Mouse (Mus musculus) forebrain, embryonic 12.5 days (tissue): ENCODE measurements around the gene Lef1. TPM values are rescaled to one million over a fixed set of nuclear protein-coding genes. Genes with fewer than 3 reads are reported as not detected.

Experiments
- ATAC-seq: fragments of 200-750 bp; cut with Nextera tagmentation; 2 replicates; pipeline ENCODE4 v1.8.0; 2017; ENCODE audit warnings: moderate TSS enrichment; ENCODE audit not compliant: low FRiP score
- H3K27ac ChIP-seq: fragments of 300-500 bp; sonication (generic); 2 replicates; pipeline ENCODE4 v1.5.1; 2016; ENCODE audit warnings: mild to moderate bottlenecking
- H3K27me3 ChIP-seq: fragments of 300-500 bp; sonication (generic); 2 replicates; pipeline ENCODE4 v1.6.1; 2016; ENCODE audit warnings: mild to moderate bottlenecking
- H3K36me3 ChIP-seq: fragments of 300-500 bp; sonication (generic); replicated peaks from 2 replicates; pipeline ENCODE4 v1.6.1; 2016; ENCODE audit warnings: mild to moderate bottlenecking
- H3K4me1 ChIP-seq: fragments of 300-500 bp; sonication (generic); 2 replicates; pipeline ENCODE4 v1.6.1; 2016
- H3K4me2 ChIP-seq: fragments of 300-500 bp; sonication (generic); 2 replicates; pipeline ENCODE4 v1.6.1; 2016; ENCODE audit warnings: mild to moderate bottlenecking, moderate library complexity
- H3K4me3 ChIP-seq: fragments of 300-500 bp; sonication (generic); replicated peaks from 2 replicates; pipeline ENCODE4 v1.5.1; 2016; ENCODE audit warnings: mild to moderate bottlenecking
- H3K9ac ChIP-seq: fragments of 300-500 bp; sonication (generic); 2 replicates; pipeline ENCODE4 v1.6.1; 2016; ENCODE audit warnings: mild to moderate bottlenecking
- H3K9me3 ChIP-seq: fragments of 300-500 bp; sonication (generic); 2 replicates; pipeline ENCODE4 v1.6.1; 2016
- WGBS: fragments of 180-500 bp; shearing (Covaris S2); methylation state at CpG from one replicate; pipeline ENCODE4 v1.1.7; 2016; 5-methylcytosine and 5-hydroxymethylcytosine counted together
- polyA plus RNA-seq: library from polyadenylated mRNA; unstranded; fragments of >200 nt; fragmentation: Nextera tagmentation; extraction: Ambion mirVana; gene quantifications from 2 replicates; pipeline ENCODE4 v1.2.1, GENCODE M21; 2016

The Lef1 gene
- polyA plus RNA-seq, 1 experiment from 2014 or later = 55.1 TPM

- Histone ChIP-seq H3K9me3 (no peaks in the 10 kb centered on the region), H3K27me3 (peaks cover 14% of the 10 kb centered on the region; the same call in 1 of the 2 replicates), H3K4me3 (no peak overlapping the region), H3K4me2 (no peak overlapping the region), H3K27ac (no peak overlapping the region), H3K4me1 (peaks cover 7% of the 10 kb centered on the region; the same call in 1 of the 2 replicates), H3K9ac (no peak overlapping the region), H3K36me3 (no peaks in the 10 kb centered on the region)
- WGBS = 43% methylated on average over 3 of the region's 3 CpGs
- no peak for ATAC-seq
Measured at GRCm38 (mm10) chr3:131089721-131090120, 20.6 kb upstream of the Lef1 start.

GRCm38 (mm10) chr3:131092113-131092512 is 18.2 kb upstream of the Lef1 start:
- no peak overlapping the region for H3K27ac ChIP-seq
- H3K4me1 ChIP-seq = no peaks in the 10 kb centered on the region
- 76% methylated on average over 6 of the region's 6 CpGs for WGBS
- peaks cover 2% of the 10 kb centered on the region; the same call in 1 of the 2 replicates for H3K27me3 ChIP-seq
- no peak overlapping the region for H3K9ac ChIP-seq
- H3K4me3 ChIP-seq = no peak overlapping the region
- no peaks in the 10 kb centered on the region for H3K36me3 ChIP-seq
- no peak overlapping the region for H3K4me2 ChIP-seq
- no peak for ATAC-seq
- H3K9me3 ChIP-seq = no peaks in the 10 kb centered on the region

- WGBS = 79% methylated on average over 12 of the region's 12 CpGs
- no peak overlapping the region for H3K4me3 ChIP-seq
Measured at GRCm38 (mm10) chr3:131093736-131094135, 16.5 kb upstream of the Lef1 start.

GRCm38 (mm10) chr3:131096105-131096504 is 14.2 kb upstream of the Lef1 start:
- no peaks in the 10 kb centered on the region for H3K4me1 ChIP-seq
- H3K27ac ChIP-seq = no peak overlapping the region
- no peaks in the 10 kb centered on the region for H3K9me3 ChIP-seq
- 72% methylated on average over 4 of the region's 4 CpGs for WGBS
- no peak overlapping the region for H3K4me2 ChIP-seq
- H3K27me3 ChIP-seq = no peaks in the 10 kb centered on the region
- no peaks in the 10 kb centered on the region for H3K36me3 ChIP-seq
- no peak overlapping the region for H3K4me3 ChIP-seq
- no peak for ATAC-seq
- no peak overlapping the region for H3K9ac ChIP-seq

More at GRCm38 (mm10) chr3:131093736-131094135, 16.5 kb upstream of the Lef1 start:
- ATAC-seq = no peak
- no peak overlapping the region for H3K27ac ChIP-seq
- no peaks in the 10 kb centered on the region for H3K27me3 ChIP-seq
- H3K4me2 ChIP-seq = no peak overlapping the region
- no peaks in the 10 kb centered on the region for H3K4me1 ChIP-seq
- no peak overlapping the region for H3K9ac ChIP-seq
- no peaks in the 10 kb centered on the region for H3K36me3 ChIP-seq
- H3K9me3 ChIP-seq = no peaks in the 10 kb centered on the region

DNA sequence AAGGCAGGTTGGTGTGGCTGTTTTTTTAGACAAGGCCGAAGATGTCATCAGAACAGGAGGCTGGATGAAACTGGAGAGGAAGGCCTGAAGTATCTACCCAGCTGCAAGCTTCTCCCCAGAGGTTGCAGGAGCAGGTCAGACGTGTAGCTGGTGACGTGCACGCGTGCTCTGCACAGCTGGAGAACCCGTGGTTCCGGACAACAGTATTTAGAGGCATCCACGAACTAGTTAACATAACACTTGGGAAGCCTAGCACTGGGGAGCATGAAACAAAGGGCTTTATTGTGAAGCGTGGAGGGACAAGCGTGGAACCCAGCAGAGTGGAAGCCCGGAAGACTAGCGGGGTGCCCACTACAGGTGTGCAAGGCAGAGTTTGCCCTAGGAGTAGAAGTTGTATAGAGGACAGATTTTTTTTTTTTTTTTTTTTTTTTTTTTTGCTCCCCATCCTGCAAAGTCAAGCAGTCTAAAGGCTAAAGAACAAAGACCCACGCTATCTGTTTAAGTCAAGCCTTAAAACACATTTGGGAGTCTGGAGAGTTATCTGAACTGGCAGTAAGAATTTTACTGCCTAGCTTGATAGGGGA is 8.0 kb upstream of the Lef1 start:
- no peaks in the 10 kb centered on the region for H3K9me3 ChIP-seq
- peaks cover 30% of the 10 kb centered on the region for H3K4me1 ChIP-seq
- no peak overlapping the region for H3K27ac ChIP-seq
- H3K36me3 ChIP-seq = no peaks in the 10 kb centered on the region
- peaks cover 42% of the 10 kb centered on the region for H3K27me3 ChIP-seq
- no peak overlapping the region for H3K4me2 ChIP-seq
- ATAC-seq = no peak
- no peak overlapping the region for H3K4me3 ChIP-seq
- 13% methylated on average over 13 of the region's 13 CpGs for WGBS
- H3K9ac ChIP-seq = no peak overlapping the region

DNA sequence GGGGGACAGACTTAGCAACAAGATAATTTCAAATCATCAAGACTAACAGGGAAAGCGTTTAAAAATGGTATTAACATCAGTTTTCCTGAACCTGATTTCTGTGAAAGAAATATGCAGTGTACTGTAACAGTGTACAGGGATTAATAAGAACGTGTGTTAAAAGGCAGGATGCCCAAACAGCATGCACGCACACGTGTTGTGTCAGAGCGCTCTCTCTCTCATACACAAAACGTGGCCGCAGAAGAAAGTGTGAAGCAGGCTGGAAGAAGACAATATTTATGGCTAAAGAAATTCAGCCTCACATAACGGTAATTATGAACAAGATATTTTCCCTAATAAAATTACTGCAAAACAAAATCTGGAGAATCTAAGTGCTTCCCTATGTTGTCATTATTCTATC is 4.9 kb upstream of the Lef1 start:
- no peak for ATAC-seq
- Histone ChIP-seq H3K27ac (no peak overlapping the region), H3K9ac (no peak overlapping the region), H3K9me3 (no peaks in the 10 kb centered on the region), H3K4me2 (peak overlapping the region; percentile 75; the same call in 1 of the 2 replicates), H3K27me3 (peaks cover 61% of the 10 kb centered on the region), H3K36me3 (no peaks in the 10 kb centered on the region), H3K4me1 (peaks cover 56% of the 10 kb centered on the region), H3K4me3 (no peak overlapping the region)
- 37% methylated on average over 8 of the region's 8 CpGs for WGBS

DNA sequence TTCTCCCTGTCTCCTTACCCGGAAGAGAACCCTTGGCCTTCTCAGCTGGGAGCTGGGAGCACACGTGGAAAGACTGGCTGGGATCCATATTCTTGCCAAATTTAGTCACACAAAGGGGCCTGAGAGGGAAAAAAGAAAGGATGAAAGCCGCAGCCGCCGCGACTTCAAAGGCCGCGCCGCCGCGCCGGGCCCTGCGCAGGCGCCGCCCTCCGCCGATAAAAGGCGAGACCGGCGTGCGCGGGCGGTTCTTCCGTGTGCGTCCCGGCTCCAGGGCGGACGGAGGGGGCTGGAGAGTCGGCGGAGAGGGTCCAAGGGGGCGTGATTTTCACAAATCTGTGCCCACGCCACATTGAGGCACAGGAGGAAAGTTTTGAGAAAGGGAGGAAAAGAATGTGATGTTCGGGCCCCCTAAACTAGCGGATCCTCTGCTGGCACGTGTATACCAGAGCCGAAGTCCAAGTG is 4.3 kb upstream of the Lef1 start:
- H3K36me3 ChIP-seq = no peaks in the 10 kb centered on the region
- H3K27ac ChIP-seq = peak overlapping the region; percentile 56; the same call in 1 of the 2 replicates
- H3K4me3 ChIP-seq = peak overlapping the region; percentile 41
- peak overlapping the region; percentile 75 for H3K4me2 ChIP-seq
- H3K4me1 ChIP-seq = peaks cover 56% of the 10 kb centered on the region
- peak; percentile 54 for ATAC-seq
- H3K9me3 ChIP-seq = no peaks in the 10 kb centered on the region
- WGBS = 0% methylated on average over 36 of the region's 36 CpGs
- H3K9ac ChIP-seq = peak overlapping the region; percentile 56; the same call in 1 of the 2 replicates
- peaks cover 61% of the 10 kb centered on the region for H3K27me3 ChIP-seq

GRCm38 (mm10) chr3:131106451-131107291 is 3.6 kb upstream of the Lef1 start:
- peak; percentile 1; the same call in 1 of the 2 replicates for ATAC-seq
- Histone ChIP-seq H3K27ac (peak overlapping the region; percentile 56), H3K9me3 (no peaks in the 10 kb centered on the region), H3K9ac (peak overlapping the region; percentile 56; the same call in 1 of the 2 replicates), H3K4me2 (peak overlapping the region; percentile 75), H3K4me1 (peaks cover 56% of the 10 kb centered on the region), H3K36me3 (no peaks in the 10 kb centered on the region), H3K27me3 (peaks cover 61% of the 10 kb centered on the region), H3K4me3 (peak overlapping the region; percentile 41)
- WGBS = under 1% methylated on average over 45 of the region's 45 CpGs

DNA sequence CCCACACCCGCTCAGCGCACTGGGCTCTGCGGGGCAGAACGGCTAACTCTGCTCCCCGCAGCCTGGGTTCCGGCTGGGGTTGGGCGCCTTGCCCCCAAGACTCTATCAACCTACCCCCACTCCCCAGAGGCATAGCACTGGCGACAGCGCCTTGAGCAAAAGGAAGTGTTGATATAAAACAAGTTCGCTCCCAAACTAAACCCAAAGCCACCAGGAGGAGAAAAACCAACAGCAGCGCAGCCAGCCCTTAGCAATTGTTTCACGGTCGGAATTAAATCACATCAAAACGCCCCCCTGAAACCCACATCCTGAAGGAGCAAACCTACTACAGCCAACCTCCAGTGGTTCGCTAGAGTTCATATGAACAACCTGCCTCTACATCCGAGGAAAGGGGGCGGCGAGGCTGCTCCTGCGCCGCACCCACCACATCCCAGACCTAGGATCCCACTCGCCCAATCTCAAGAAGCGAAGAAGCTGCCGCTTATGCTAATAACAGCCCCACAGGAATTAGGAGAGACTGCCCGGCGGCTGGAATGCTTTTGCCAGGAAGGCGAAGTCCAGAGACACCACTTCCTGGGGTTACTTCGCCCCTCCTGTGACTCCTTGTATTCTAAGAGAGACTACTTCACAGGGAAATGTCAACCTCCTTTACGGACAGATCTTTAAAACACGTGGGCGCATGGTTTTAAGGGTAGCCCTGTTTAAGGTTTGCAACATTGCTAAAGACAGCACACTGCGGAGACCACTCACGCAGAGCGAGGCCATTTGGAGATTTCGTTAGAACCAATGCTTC is 2.8 kb upstream of the Lef1 start:
- ATAC-seq = no peak
- under 1% methylated on average over 34 of the region's 34 CpGs for WGBS
- peak overlapping the region; percentile 75 for H3K4me2 ChIP-seq
- H3K27me3 ChIP-seq = peaks cover 61% of the 10 kb centered on the region
- H3K4me1 ChIP-seq = peaks cover 50% of the 10 kb centered on the region
- H3K27ac ChIP-seq = peak overlapping the region; percentile 56; the same call in 1 of the 2 replicates
- no peaks in the 10 kb centered on the region for H3K9me3 ChIP-seq
- no peaks in the 10 kb centered on the region for H3K36me3 ChIP-seq
- peak overlapping the region; percentile 41 for H3K4me3 ChIP-seq
- H3K9ac ChIP-seq = peak overlapping the region; percentile 56

GRCm38 (mm10) chr3:131108094-131108653 is 2.1 kb upstream of the Lef1 start:
- Histone ChIP-seq H3K4me2 (peak overlapping the region; percentile 75), H3K36me3 (no peaks in the 10 kb centered on the region), H3K9me3 (no peaks in the 10 kb centered on the region), H3K4me1 (peaks cover 56% of the 10 kb centered on the region), H3K27ac (no peak overlapping the region), H3K4me3 (no peak overlapping the region), H3K27me3 (peaks cover 55% of the 10 kb centered on the region), H3K9ac (no peak overlapping the region)
- under 1% methylated on average over 9 of the region's 9 CpGs for WGBS
- ATAC-seq = no peak

DNA sequence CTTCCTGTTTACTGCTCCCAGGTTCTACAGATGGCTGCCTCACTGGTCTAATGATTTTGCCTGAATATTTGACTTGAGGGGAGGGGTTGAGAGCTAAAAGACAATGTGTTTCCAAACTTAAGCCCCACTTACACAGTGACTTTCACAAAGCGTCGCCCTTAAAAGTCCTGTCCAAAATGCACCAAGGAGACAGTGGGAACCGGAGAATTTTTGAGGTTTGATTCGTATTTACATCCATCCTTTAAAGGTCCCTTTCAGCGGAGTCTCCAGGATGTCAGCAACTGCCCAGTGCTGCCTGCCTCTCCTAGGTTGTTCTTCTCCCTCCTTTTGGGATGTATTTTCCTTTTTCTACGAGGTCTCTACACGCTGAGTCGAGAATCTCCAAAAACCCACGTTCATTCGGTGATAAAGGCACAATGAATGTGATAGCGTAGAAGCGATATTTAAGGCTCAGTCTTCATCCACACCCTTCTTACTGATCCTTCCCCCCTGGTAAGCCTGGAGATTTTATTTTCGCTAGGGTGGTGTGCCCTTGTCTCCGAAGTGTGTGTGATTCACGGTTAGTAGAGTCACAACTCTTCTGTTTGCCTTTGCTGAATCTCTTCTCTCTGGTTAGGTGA is 1.1 kb upstream of the Lef1 start:
- Histone ChIP-seq H3K27ac (no peak overlapping the region), H3K27me3 (peaks cover 47% of the 10 kb centered on the region), H3K9ac (peak overlapping the region; percentile 81), H3K4me3 (peak overlapping the region; percentile 76), H3K4me2 (peak overlapping the region; percentile 93), H3K36me3 (no peaks in the 10 kb centered on the region), H3K4me1 (peaks cover 62% of the 10 kb centered on the region), H3K9me3 (no peaks in the 10 kb centered on the region)
- ATAC-seq = no peak
- WGBS = under 1% methylated on average over 15 of the region's 15 CpGs
